Mouse (Mus musculus) embryonic facial prominence, embryonic 12.5 days (tissue): ENCODE measurements around the gene Sirt7. TPM values are rescaled to one million over a fixed set of nuclear protein-coding genes. Genes with fewer than 3 reads are reported as not detected.

Source experiments
- ATAC-seq: fragments of 200-750 bp; cut with Nextera tagmentation; 2 replicates; pipeline ENCODE4 v1.8.0; 2017; ENCODE audit not compliant: insufficient number of reproducible peaks, insufficient read depth, low FRiP score, low TSS enrichment
- H3K27ac ChIP-seq: fragments of 300-500 bp; sonication (generic); 2 replicates; pipeline ENCODE4 v1.5.1; 2016; ENCODE audit warnings: mild to moderate bottlenecking
- H3K27me3 ChIP-seq: fragments of 300-500 bp; sonication (generic); 2 replicates; pipeline ENCODE4 v1.6.1; 2016; ENCODE audit warnings: mild to moderate bottlenecking, moderate library complexity
- H3K36me3 ChIP-seq: fragments of 300-500 bp; sonication (generic); 2 replicates; pipeline ENCODE4 v1.6.1; 2016; ENCODE audit warnings: mild to moderate bottlenecking
- H3K4me1 ChIP-seq: fragments of 300-500 bp; sonication (generic); 2 replicates; pipeline ENCODE4 v1.6.1; 2016
- H3K4me2 ChIP-seq: fragments of 300-500 bp; sonication (generic); replicated peaks from 2 replicates; pipeline ENCODE4 v1.6.1; 2016; ENCODE audit warnings: mild to moderate bottlenecking, moderate library complexity
- H3K4me3 ChIP-seq: fragments of 300-500 bp; sonication (generic); 2 replicates; pipeline ENCODE4 v1.5.1; 2016; ENCODE audit warnings: mild to moderate bottlenecking
- H3K9ac ChIP-seq: fragments of 300-500 bp; sonication (generic); 2 replicates; pipeline ENCODE4 v1.6.1; 2016; ENCODE audit warnings: mild to moderate bottlenecking, moderate library complexity
- H3K9me3 ChIP-seq: fragments of 300-500 bp; sonication (generic); 2 replicates; pipeline ENCODE4 v1.6.1; 2016; ENCODE audit warnings: mild to moderate bottlenecking, moderate library complexity
- WGBS: fragments of 180-500 bp; shearing (Covaris S2); methylation state at CpG from one replicate; pipeline ENCODE4 v1.1.7; 2016; 5-methylcytosine and 5-hydroxymethylcytosine counted together
- polyA plus RNA-seq: library from polyadenylated mRNA; unstranded; fragments of >200 nt; fragmentation: Nextera tagmentation; extraction: Ambion mirVana; gene quantifications from 2 replicates; pipeline ENCODE4 v1.2.1, GENCODE M21; 2016

Gene Sirt7
- polyA plus RNA-seq, 1 experiment from 2014 or later: 30.4 TPM

DNA sequence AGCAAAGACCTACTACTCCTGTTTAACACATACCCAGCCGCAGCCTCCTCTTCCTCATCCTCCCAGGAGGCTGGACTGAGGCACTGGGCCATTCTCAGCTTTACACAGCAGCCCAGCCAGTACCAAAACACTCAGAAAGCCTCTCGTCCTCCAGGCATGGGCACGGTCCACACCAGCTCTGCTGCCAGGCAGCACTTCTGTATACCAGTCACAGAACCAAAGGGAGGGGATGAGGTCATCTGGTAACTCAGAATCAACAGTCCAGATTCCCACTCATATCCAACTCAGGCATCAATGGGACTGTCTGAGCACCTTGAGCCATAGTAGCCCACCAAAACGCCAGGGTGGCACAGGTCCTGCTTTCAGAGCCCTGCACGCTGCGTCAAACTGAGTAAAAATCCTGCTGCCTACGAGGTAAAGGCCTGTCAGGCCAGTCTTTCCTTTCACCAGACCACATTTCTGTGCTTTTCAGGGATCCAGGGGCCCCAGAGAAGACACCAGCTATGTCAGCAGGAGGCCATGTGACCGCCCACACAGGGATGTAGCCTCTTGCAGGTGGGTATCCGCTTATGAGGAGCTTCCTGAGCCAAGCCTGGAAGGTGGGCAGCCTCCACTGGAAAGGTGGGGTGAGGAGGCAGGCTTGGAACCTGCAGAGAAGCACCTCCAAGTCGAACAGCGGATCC is 1.9 kb upstream of the Sirt7 start:
- Histone ChIP-seq H3K36me3 (peaks cover 40% of the 10 kb centered on the region), H3K4me2 (no peak overlapping the region), H3K27me3 (no peaks in the 10 kb centered on the region), H3K9ac (no peak overlapping the region), H3K9me3 (no peaks in the 10 kb centered on the region), H3K27ac (no peak overlapping the region), H3K4me3 (no peak overlapping the region), H3K4me1 (peaks cover 36% of the 10 kb centered on the region)
- WGBS: 90% methylated on average over 11 of the region's 11 CpGs
- ATAC-seq: no peak

DNA sequence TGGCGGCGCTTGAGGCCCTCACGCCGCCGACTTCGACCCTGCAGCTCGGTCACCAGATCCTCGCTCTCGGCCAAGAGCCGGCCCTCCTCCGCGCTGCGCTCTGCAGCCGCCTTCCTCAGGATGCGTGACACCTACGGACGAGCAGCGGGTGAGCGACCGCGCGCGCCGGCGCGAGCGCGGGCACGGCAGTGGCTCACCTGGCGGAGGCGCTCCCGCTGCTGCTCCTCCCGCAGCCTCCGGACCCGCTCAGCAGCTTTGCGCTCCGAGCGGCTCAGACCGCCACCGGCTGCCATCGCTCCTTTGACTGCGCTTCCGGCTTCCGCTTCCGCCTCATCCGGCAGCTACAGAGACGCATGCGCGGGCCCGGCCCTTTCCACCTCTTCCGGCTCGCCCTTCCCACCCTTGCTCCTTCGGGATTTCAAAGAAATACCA is 344 bp downstream of the Sirt7 start:
- H3K4me1 ChIP-seq: peaks cover 14% of the 10 kb centered on the region
- no peaks in the 10 kb centered on the region for H3K9me3 ChIP-seq
- H3K4me2 ChIP-seq: peak overlapping the region; percentile 99
- peaks cover 58% of the 10 kb centered on the region for H3K36me3 ChIP-seq
- ATAC-seq: 0 out of 2 replicates have a peak, but pooled peaks have one; percentile 59
- peak overlapping the region; percentile 63 for H3K27ac ChIP-seq
- peak overlapping the region; percentile 76 for H3K9ac ChIP-seq
- peak overlapping the region; percentile 91 for H3K4me3 ChIP-seq
- 0% methylated on average over 46 of the region's 53 CpGs for WGBS
- no peaks in the 10 kb centered on the region for H3K27me3 ChIP-seq

DNA sequence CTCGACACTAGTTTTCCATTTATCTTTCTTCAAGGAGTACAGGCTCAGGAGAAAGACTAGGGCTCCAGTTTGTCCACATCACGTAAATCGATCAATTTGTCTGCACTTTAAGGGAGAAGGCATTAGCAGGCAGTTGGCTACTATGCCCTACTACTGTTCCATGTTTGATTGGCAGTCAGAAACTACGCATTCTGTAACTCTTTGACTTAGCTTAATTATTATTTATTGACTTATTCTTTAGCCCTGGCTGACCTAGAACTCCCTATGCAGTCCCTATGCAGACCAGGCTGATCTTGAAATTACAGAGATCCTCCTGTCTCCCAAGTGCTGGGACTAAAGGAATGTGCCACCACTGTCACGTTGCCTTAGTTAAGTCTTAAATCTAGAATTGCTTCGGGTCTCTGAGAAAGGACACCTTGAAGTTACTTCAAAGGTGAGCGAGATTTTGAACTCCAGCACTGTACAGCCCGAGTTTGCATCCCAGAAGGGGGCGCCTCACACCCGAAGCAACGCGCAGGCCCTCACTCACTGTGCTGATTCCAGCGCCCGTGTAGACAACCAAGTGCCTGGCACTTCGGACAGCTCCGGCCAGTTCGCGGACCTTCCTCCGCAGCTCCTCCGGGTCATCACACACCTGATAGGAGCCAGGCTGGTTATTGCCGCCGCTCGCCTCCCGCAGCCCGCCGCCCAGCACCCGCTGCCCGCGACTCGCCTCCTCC is 920 bp downstream of the Sirt7 start:
- Histone ChIP-seq H3K4me1 (peaks cover 13% of the 10 kb centered on the region), H3K27me3 (no peaks in the 10 kb centered on the region), H3K9me3 (no peaks in the 10 kb centered on the region), H3K4me3 (peak overlapping the region; percentile 91), H3K4me2 (peak overlapping the region; percentile 99), H3K36me3 (peaks cover 58% of the 10 kb centered on the region), H3K9ac (peak overlapping the region; percentile 76), H3K27ac (peak overlapping the region; percentile 63)
- 13% methylated on average over 30 of the region's 30 CpGs for WGBS
- peak; percentile 41; the same call in 1 of the 2 replicates for ATAC-seq

DNA sequence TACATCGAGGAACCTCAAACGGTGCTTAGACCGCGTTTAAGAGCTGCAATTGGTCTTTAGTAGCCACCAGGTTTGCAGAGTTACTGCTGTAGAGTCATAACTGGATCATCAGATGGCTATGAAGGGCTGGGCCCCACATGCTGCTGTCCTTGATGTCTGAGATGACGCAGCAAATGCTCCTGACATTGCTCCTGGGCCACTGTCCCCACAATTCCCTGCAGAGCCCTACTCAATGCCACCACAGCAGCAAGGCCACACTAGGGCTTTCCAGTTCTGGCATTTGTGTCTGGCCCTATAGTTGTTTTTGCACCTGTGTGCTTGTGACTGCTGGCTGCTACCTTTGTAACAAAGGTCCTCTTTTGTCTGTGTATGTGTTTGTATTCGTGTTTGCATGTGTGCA is 2.2 kb downstream of the Sirt7 start:
- WGBS: 91% methylated on average over 6 of the region's 6 CpGs
- H3K4me2 ChIP-seq: no peak overlapping the region
- H3K36me3 ChIP-seq: peaks cover 63% of the 10 kb centered on the region
- H3K27ac ChIP-seq: no peak overlapping the region
- H3K4me3 ChIP-seq: no peak overlapping the region
- H3K9me3 ChIP-seq: no peaks in the 10 kb centered on the region
- ATAC-seq: no peak
- H3K27me3 ChIP-seq: no peaks in the 10 kb centered on the region
- H3K9ac ChIP-seq: no peak overlapping the region
- peaks cover 13% of the 10 kb centered on the region for H3K4me1 ChIP-seq

DNA sequence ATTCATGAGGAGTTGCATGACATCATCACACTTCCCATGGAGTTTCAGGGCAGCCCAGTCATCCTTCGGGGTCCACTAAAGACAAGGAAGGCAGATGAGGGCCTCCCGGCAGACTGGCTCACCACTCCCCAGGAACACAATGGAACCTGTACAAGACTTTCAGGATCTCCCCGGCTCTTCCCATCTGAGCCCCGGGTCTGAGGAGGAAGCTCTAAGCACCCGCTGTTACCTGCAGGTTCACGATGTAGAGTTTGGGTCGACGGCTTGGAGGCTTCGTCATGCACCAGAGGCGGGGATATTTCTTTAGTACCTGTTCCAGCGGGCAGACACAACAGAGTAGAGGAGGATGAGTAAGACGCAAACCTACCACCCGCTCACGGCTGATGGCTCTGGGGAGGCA is 4.8 kb downstream of the Sirt7 start:
- 92% methylated on average over 14 of the region's 14 CpGs for WGBS
- Histone ChIP-seq H3K27ac (no peak overlapping the region), H3K9me3 (no peaks in the 10 kb centered on the region), H3K9ac (no peak overlapping the region), H3K36me3 (peaks cover 54% of the 10 kb centered on the region), H3K4me2 (no peak overlapping the region), H3K27me3 (no peaks in the 10 kb centered on the region), H3K4me3 (no peak overlapping the region), H3K4me1 (peaks cover 19% of the 10 kb centered on the region)
- no peak for ATAC-seq

DNA sequence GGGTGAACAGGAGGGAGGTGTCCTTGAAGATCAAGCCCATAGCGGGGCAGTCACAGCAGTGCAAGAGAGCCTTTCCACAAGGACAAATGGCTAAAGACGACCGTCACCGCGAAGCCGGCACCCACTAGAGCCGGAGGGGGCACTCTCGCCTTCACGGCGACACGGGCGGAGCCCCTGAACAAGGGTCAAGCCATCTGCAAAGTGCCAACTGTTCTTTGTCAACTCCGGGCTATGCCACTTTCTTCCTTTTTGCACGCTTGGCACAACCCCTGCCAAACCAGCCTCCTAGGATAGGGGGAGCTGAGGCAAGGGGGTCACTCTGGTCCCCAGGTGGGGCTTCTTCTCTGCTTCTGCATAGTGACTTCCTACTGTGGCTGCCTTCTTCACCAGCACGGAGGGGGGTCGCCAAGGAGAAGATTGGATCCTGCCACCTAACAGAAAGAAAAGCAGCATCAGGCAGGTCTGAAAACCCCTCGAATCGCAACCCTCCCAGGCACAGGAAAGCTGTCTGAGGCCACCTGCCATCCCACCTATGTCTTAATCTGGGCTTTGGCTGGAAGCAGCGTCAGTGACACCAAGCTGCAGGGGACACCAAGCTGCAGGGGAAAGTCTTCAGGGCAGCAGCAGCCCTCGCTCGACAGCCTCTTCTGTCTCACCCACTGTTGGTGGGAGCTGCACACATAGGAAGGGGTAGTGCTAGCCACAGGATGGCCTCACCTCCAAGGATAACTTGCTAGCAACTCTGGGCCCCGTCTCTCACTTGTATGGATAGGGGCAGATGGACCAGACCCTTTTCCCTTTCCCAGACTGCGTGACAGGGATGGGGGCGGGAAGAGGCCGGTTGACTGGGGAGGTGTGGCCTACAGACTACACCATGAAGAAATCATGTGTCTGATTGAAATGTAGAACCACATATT is 6.2 kb downstream of the Sirt7 start:
- no peak for ATAC-seq
- H3K27ac ChIP-seq: no peak overlapping the region
- 92% methylated on average over 25 of the region's 25 CpGs for WGBS
- peaks cover 14% of the 10 kb centered on the region for H3K4me1 ChIP-seq
- no peak overlapping the region for H3K4me2 ChIP-seq
- no peaks in the 10 kb centered on the region for H3K9me3 ChIP-seq
- 0 out of 2 replicates have a peak overlapping the region, but pooled peaks have one; percentile 80 for H3K4me3 ChIP-seq
- H3K36me3 ChIP-seq: peaks cover 63% of the 10 kb centered on the region
- H3K9ac ChIP-seq: no peak overlapping the region
- H3K27me3 ChIP-seq: no peaks in the 10 kb centered on the region

DNA sequence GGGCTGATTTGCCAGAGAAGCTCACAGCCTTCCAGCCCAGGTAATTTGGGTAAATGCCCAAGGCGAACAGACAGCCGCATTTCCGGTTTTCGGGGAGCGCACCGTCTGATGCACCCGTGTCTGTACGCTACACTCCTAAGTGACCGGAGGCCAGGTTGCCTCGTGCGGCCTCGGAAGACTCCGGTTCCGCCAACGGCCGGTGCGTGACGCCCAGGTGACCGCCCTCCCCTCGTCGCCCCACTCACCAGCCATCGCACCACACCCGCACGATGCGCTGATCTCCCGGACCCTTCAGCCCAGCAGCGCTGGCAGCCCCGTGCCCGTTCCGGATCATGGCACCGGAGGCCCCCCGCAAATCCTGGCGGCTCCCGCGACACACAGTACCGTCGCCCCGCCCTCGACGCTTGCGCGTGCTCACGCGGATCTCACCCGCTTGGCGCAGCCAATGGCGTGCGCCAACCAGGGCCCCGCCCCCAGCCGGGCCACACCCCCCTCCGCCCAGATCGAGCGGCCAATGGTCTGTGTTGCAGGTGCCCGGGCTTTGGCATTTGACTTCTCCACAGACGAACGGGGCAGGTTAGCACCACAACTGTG is 7.4 kb downstream of the Sirt7 start, which contains the start of gene Pcyt2:
Gene Pcyt2 (minus strand): TSS at position 418 of the 594 bp plus-strand sequence.
- H3K27me3 ChIP-seq: no peaks in the 10 kb centered on the region
- peak within 1 kb of the TSS; percentile 80 for H3K4me3 ChIP-seq
- under 1% methylated on average over 56 of the region's 56 CpGs for WGBS
- peak within 1 kb of the TSS; percentile 60 for H3K27ac ChIP-seq
- H3K36me3 ChIP-seq: peaks cover 67% of the 10 kb centered on the region
- H3K4me2 ChIP-seq: peak within 1 kb of the TSS; percentile 78
- ATAC-seq: peak; percentile 85
- H3K4me1 ChIP-seq: peaks cover 10% of the 10 kb centered on the region
- no peaks in the 10 kb centered on the region for H3K9me3 ChIP-seq
- peak within 1 kb of the TSS; percentile 75 for H3K9ac ChIP-seq

DNA sequence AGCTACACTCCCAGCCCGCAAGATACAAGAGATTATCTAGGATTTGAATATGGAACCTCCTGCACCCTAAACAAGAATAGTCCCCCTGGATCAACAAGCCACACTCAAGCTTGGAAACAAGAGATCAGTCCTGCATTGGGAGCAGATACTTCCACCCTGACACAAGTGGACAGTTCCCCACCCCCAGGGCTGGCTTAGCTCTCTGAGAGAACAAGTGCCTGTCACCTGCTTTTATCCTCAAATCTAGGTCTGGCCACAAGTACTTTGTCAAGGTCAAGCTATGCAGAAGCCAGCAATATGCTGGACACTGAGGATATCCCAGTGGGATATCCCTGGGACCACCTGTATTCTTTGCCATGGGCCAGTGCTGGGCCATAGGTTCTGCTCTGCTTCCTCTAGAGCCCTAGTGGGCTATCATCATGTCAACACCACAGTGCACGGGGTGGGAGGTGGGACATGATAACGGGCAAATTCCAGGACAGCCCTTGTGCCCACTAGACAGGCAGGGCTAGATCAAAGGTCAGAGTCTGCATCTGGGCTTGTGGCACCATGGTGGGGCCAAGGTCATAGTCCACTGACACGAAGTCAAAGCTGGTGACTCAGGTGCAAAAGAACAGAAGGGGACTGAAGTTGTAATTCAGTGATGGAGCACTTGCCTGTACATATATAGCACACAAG is 8.3 kb downstream of the Sirt7 start:
- no peak for ATAC-seq
- Histone ChIP-seq H3K9me3 (no peaks in the 10 kb centered on the region), H3K4me2 (peak overlapping the region; percentile 78), H3K4me3 (peak overlapping the region; percentile 80), H3K4me1 (peaks cover 10% of the 10 kb centered on the region), H3K27me3 (no peaks in the 10 kb centered on the region), H3K36me3 (peaks cover 67% of the 10 kb centered on the region), H3K27ac (no peak overlapping the region; the same call in 1 of the 2 replicates), H3K9ac (peak overlapping the region; percentile 75)
- WGBS: 50% methylated on average over 4 of the region's 4 CpGs

DNA sequence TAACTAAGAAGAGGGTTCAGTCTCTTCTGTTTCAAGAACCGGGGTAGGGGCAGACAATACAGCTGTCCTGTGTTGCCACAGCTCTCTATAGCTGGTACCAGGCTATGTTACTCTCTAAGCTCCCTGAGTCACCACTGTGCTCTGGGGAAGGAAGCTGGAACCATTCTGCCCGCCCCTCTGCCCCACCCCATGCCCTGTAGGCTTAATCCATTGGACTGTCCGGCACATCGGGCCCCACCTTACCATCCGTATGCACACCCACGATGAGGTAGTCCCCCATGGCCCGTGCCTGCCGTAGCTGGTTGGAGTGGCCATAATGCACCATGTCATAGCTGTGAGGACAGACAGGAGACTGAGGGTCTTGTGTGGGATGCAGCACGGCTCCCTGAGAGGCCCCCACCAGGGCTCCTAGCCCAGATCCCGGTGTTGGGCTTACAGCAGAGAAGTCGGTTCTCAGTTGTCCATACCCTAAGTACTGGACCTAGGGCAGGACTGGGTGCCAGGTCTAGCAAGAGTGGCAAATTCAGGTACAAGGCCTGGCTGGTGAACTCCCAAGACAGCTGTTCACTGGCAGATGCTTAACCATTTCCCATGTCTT is 9.3 kb downstream of the Sirt7 start:
- WGBS: 95% methylated on average over 11 of the region's 11 CpGs
- Histone ChIP-seq H3K4me1 (peaks cover 10% of the 10 kb centered on the region), H3K27ac (no peak overlapping the region), H3K4me2 (no peak overlapping the region), H3K9ac (no peak overlapping the region), H3K36me3 (peaks cover 71% of the 10 kb centered on the region), H3K9me3 (no peaks in the 10 kb centered on the region), H3K27me3 (no peaks in the 10 kb centered on the region), H3K4me3 (no peak overlapping the region)
- no peak; the same call in 1 of the 2 replicates for ATAC-seq

DNA sequence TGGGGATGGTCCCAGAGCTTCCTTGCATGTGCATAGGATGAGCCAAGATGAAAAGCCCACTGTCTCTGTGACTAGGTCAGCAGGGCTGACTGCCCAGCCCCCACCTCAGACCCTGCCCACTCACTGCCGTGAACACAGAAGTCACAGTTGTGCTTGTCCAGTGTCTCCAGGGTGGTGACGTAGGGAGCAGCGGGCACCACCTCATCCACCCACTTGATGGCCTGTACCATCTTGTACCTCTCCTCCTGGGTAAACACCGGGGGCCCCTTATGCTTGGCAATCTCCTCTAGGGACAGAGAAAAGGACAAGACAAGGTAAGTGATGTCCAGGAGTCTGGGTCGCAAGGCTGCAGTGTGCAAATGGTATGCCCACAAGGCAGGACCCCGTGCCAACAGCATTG is 9.9 kb downstream of the Sirt7 start:
- no peak overlapping the region for H3K27ac ChIP-seq
- no peak overlapping the region for H3K4me2 ChIP-seq
- 87% methylated on average over 6 of the region's 6 CpGs for WGBS
- H3K4me3 ChIP-seq: no peak overlapping the region
- no peaks in the 10 kb centered on the region for H3K27me3 ChIP-seq
- peaks cover 10% of the 10 kb centered on the region for H3K4me1 ChIP-seq
- no peak overlapping the region for H3K9ac ChIP-seq
- H3K36me3 ChIP-seq: peaks cover 71% of the 10 kb centered on the region
- no peak for ATAC-seq
- no peaks in the 10 kb centered on the region for H3K9me3 ChIP-seq
